Mouse (Mus musculus) sigmoid colon, adult 10 weeks (tissue): ENCODE results near the gene Thrb. TPM values are rescaled to one million over a fixed set of nuclear protein-coding genes. Genes with fewer than 3 reads are reported as not detected.

Experiments used
- polyA plus RNA-seq: library from polyadenylated mRNA; stranded (reverse); fragments of 350-450 nt; fragmentation: Illumina TruSeq; extraction: RNeasy Lipid Tissue Mini Kit (QIAGEN cat#74804); gene quantifications from one replicate; pipeline ENCODE4 v1.2.3, GENCODE M21; 2014; ENCODE audit warnings: low read depth, low replicate concordance

Gene Thrb
- 34.6 TPM for polyA plus RNA-seq

DNA sequence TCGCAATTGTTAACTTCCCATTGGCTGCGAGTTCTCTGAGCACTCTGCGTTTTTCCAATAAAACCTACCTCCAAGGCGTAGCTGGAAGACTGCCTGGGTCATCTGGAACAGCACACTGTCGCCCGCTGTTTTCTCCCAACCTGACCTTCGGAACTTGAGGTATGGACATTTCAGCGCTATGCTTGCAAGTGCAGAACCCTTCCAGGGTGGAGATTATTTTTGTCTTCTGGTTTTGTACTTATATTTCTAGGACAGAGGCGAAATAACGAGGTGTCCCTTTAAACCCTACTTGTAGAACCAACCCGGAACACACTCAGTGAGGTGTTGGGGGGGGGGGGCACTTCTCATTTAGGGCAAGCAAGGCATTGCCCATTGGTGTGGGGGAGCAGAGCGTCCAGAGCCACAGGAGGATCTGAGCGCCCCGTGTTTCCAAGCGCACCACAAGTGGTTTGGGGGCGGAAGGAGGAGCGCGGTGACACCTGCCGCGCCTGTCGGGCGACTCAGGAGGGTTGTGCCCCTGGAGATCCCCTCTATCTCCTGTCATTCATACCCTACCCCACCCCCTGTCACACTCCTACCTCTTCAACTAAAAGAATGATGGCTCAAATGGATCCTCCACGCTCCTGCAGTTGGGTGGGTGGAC is at the start of gene Thrb:
TSS of gene Thrb (plus strand) at position 576 of the 643 bp plus-strand sequence.

